Mouse (Mus musculus) cerebellum, adult 9-11 months (tissue): Measurements from ENCODE around the gene Olfr305.
"Not testable (repeated sequence)": the region's sequence is repeated elsewhere in the genome, so short reads cannot be mapped to it uniquely, and the experiment has no call there.

Experiments used
- DNase-seq: peaks from one replicate; pipeline ENCODE4 v3.0.0; 2022

Gene Olfr305

DNA sequence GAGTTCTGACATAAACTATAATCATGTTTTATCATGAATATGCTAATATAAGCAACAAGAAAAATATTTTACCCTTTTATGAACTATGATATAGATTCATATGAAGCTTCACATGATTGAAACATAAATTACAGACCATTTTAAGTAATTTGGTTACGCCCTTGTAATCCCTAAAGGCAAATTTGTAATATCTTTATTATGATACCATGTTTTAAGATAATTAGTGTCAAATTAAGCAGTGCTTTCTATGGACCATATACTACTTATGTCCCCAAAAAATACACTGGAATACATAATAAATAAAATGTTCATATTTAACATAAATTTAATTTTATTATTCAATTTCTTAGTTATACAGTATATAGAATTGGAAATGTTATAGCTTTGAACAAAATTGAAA is at the start of gene Olfr305:
Olfr305 (minus strand) TSS at position 101 of the 400 bp plus-strand sequence.
- DNase-seq: no peak

DNA sequence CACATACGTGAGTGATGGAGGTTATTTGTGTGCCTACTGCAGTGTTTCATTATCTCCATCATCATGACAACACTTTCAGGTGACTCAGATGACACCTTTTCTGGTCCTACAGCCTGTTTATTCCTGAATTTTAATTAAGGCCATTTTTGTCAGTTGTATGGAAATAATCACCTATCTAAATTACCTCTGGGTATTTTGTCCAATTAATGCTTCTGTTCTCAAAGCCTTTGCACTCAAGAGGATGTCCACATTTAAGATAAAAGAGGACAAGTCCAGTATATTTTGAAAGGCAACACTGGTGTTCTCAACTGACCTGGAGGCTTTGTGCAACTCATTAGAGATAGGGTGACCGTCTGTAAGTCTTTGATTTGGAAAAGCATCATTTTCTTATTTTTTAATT is 36.8 kb upstream of the Olfr305 start, which contains the start of gene Olfr301:
Olfr301 (plus strand) TSS at position 301 of the 400 bp plus-strand sequence.
- no peak for DNase-seq

DNA sequence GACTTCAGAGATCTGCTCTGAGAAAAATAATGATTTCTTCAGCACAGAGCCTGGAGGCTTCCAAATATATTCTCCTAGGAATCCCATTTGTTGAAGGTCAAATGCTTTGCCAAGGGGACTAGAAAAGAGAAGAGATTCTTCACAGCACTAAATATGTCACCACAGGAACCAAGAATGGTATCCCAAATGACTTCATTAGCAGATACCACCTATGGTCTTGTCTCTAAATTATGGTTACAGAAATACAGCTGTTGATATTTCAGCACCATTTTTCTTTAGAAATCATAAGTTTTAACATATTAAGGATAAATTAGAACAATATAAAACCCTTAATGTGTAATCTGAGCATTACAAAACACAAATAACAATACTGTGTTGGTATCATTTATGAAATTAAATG is 31.0 kb upstream of the Olfr305 start, which contains the start of gene Olfr303:
Olfr303 (minus strand) TSS at position 101 of the 400 bp plus-strand sequence.
- DNase-seq: no peak

DNA sequence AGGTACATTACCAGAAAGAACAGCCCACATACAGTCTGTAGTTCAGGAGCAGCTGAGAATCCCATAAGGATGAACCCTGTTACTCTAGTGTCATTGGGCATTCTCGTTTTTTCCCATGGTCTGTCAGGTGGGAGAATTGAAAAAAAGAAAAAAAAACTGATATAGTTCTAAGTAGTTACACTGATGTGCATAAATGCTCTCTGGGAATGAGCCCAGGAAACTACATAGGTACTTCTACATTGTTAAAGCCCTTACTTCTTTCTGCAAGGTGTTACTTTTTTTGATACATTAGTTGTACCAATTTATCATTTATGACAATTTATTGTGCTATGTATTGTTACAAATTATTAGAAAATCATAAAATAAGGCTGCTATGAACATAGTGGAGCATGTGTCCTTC is 19.8 kb upstream of the Olfr305 start, which contains the start of gene Olfr304:
Olfr304 (minus strand) TSS at position 101 of the 400 bp plus-strand sequence.
- DNase-seq: no peak

DNA sequence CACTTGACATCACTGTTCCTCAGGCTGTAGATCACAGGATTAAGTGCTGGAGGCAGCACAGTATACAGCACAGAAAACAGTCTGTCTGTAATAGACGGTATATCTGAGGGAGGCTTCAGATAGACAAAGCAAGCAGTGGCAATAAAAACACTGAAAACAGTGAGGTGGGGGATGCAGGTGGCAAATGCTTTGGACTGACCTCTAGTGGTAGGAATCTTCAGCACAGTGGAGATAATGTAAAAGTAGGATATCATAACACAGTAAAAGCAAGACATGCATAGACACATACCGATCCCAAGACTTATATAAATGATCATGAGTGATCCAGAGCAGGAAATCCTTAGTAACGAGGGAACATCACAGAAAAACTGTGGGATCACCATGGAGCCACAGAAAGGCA is 19.0 kb upstream of the Olfr305 start:
- DNase-seq: no peak

DNA sequence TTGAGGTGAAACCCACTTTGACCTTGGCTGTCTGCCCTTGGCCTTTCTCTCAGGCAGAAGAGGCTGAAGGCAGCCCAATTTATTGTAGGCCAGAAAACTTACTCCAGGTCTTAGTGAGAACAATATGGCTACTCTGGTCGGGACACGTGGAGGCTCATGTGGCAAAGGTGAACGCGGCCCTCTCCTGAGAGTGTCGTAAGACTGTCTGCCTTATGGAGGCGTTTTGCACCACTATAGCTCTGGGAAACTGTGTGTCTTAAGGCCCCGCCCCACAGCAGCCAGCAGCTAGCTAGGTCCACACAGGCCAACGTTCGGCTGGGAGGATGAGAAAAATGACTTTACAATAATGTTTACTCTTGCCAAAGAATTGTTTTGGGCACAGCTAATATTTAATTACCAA is 20.4 kb downstream of the Olfr305 start:
- DNase-seq: not testable (repeated sequence)

DNA sequence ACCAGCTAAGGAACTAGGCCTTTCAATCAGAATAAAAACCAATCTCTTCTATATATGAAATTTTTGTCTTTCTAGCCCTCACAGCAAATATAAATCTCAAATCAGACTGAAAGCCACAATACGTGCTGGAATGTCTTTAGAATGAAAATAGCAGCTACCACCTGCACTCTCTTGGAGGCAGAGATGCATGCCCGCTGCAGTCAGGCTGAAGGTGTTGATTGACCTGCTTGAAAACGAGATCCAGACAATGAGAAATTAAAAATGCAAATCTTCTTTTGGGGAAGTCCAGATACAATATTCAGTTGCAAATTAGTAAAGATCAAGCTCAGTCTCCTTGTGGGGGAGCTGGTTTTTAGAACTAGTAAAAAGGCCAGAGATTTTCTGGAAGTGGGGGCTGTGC is 22.5 kb downstream of the Olfr305 start:
- DNase-seq: no peak

DNA sequence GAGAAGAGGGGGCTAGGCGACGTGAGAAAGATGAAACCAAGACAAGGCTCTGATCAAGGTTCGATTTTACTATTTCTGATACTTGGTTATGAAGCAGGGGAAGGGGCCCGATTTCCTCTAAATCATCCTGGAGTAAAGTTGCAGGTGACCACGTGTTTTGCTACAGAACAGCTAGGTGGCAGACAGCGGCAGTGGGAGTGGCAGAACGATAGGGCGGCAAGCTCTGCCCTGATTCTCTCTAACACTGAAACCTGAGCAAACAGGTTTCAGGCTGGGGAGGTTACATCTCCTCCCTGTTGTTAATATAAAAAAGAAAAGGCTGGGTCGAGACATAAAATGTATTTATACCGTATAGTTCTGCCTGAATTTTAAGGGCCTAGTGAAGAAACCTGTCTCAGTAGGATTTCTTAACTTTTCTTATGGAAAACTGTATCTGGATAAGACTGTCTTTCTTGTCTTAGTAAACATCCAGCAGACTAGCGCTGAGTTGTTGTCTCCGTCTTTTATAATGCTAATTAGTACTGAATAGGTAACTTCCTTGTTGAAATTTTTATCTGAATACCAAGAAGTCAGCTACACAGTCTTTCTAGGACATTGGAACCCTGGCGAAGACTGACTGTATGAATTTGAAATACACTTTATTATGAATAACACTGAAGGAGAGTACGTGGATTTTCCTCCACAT is 23.7 kb downstream of the Olfr305 start:
- DNase-seq: no peak

DNA sequence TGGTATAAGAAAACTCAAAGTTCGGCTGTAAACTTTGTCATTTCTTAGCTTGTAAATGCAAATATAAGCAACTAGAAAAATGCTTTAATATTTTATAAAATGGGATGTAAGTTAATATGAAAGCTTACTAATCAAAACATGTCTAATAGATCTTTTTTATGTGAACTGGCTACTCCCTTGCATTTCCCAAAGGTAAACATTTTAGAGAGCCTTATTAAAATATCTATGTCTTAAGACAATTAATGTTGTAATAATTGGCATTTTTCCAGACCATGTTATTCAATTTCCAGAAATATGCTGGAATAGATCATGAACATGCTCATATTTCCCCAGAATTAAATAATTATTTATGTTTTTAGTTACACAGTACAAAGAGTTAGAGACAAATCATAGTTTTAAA is 29.2 kb downstream of the Olfr305 start, which contains the start of gene Olfr307:
Olfr307 (minus strand) TSS at position 101 of the 400 bp plus-strand sequence.
- DNase-seq: no peak

DNA sequence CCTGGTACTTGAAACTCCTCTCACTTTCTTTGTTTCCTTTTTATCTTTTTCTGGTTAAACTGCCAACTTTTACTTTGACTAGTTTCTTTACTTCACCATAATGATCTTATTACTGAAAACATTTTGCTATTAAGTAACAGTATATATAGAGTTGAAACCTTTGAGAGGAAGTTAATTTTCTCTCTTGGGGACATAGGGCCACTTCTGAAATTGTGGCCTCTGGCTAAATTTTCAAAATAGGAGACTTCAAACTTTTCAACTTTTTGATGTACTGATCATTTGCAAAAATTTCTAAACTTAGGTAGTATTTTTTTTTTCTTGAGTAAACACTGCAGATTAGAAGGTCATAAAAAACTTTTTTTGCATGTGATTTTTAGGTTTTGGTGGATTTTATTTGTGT is 41.2 kb downstream of the Olfr305 start, which contains the start of gene Olfr308:
Olfr308 (minus strand) TSS at position 101 of the 400 bp plus-strand sequence.
- DNase-seq: no peak

DNA sequence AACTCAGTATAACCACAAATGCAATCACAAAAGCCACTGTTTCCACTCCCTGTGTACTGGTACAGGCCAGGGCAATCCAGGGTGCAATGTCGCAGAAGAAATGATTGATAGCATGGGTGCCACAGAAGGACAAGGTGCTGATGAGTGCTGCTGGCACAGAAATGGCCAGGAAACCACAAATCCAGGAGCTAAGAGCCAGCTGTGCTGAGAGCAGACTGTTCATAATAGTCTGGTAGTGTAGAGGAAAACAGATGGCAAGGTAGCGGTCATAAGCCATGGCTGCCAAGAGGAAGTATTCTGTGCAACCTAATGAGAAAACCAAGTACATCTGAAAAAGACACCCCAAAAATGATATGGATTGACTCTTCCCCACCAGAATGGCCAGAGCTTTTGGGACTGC is 45.4 kb downstream of the Olfr305 start:
- DNase-seq: no peak

DNA sequence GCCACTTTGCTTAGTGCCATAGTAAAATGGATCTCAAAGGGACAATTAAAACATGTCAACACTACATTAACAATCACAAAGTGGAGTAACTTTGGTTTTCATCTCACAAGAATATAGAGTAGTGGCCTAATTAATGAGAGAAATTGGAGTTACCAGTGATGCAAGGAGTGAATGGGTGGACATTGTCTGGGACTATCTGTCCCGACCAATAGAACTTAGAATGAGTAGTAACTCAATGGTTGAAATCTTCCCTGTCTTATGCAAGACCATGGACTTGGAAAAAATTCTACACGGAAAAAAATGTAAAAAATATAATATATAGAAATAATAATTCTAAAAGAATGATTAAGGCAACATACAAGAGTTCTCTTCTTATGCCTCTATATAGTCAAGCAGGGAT is 53.1 kb downstream of the Olfr305 start, which contains the start of gene Olfr309:
Olfr309 (minus strand) TSS at position 101 of the 400 bp plus-strand sequence.
- no peak for DNase-seq
